In the genomic region with DNA sequence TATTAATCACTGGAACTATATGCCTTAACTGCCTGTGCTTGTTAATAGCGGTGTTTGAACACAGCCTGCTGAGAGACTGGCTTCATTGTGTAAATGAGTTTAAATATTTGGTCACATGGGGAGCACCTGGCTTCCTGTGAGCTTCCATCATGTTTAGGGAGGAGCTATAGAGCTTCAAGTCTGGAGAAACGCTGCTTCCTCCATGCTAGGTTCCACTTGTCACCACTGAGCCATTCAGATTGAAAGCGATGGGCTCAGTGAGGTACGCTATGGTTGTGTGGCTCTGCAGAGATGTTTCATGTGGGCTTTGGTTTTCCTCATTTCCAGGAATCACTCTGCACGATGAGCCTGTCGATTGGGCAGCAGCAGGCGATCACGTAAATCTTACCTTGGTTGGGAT, we compare ENCODE assay signal across 27 mouse cellular contexts. TPM values are rescaled to one million over a fixed set of nuclear protein-coding genes. Genes with fewer than 3 reads are reported as not detected.
A peak's percentile ranks its signal among the peaks of the same experiment; 100 is the strongest.
DNase-seq lines count a peak whose midpoint lies in the region; ATAC-seq lines count a peak whose summit lies in the region.
"Had no signal": no experiment of that assay in that cellular context is flagged by ENCODE, and none has a peak within 500 bp of the region (broad histone marks: within the 10 kb centered on the region; RNA-seq: fewer than 3 reads in every experiment).

No protein-coding gene starts in this region.

- DNase-seq in heart, adult 11 months: peak; percentile 73
- DNase-seq in heart, adult 9 months (ENCODE audit: low spot score in 2 of 2): no peak
- peak; percentile 89 for DNase-seq in induced T-regulatory cell, adult 2 months (ENCODE audit: low read depth)
- DNase-seq in lung, adult 18-20 months: no peak
- DNase-seq in layer of hippocampus, adult 18-20 months (ENCODE audit: low spot score in 2 of 2): no peak
- DNase-seq: adrenal gland, postnatal 10 days; cerebellum, adult 11 months; cerebellum, adult 8-10 months; cerebellum, postnatal 10 days; cerebellum, postnatal 36 days; embryo, embryonic 11 days; gastrocnemius, adult 2 months; gastrocnemius, postnatal 14 days; heart, adult 18-20 months; heart, postnatal 14 days; heart, postnatal 4 days; kidney, adult 11 months had no signal

- peak; percentile 78 for ATAC-seq in CD4-positive, CD25-positive, alpha-beta regulatory T cell, adult 4 months
- ATAC-seq: forebrain, embryonic 13.5 days; forebrain, embryonic 16.5 days; hindbrain, postnatal 0 days; intestine, embryonic 15.5 days had no signal

RNA-seq across cellular contexts. Expression of a gene that starts 19.1 kb away (rescaled TPM):
- not detected for polyA plus RNA-seq in CD4-positive, CD25-positive, alpha-beta regulatory T cell, adult 4 months (2017; shearing (Covaris generic))
- total RNA-seq in layer of hippocampus, adult 18-20 months (2021): under 1 TPM in 1 of 2 experiments, not detected in 1; 0.18 TPM
- total RNA-seq: gastrocnemius, adult 2 months; gastrocnemius, postnatal 14 days; heart, adult 18-20 months; heart, postnatal 14 days; heart, postnatal 4 days; hindbrain, postnatal 0 days had no signal
- polyA plus RNA-seq: embryonic facial prominence, embryonic 11.5 days; embryonic facial prominence, embryonic 14.5 days; forebrain, embryonic 10.5 days; forebrain, embryonic 16.5 days; heart, embryonic 13.5 days; hindbrain, embryonic 14.5 days; hindbrain, postnatal 0 days had no signal

Comparison
In these comparisons a context has a peak if more than half of its experiments do, and no peak if none do; other contexts are left out.
1. DNase-seq: peak in heart, adult 11 months (single experiment) and induced T-regulatory cell, adult 2 months (single experiment); none in heart, adult 9 months (0 of 2), lung, adult 18-20 months (0 of 2) and layer of hippocampus, adult 18-20 months (0 of 2).